Mouse (Mus musculus) hindbrain, embryonic 14.5 days (tissue): ENCODE data around the gene Cenpt. TPM values are rescaled to one million over a fixed set of nuclear protein-coding genes. Genes with fewer than 3 reads are reported as not detected.
"Not testable (repeated sequence)": the region's sequence is repeated elsewhere in the genome, so short reads cannot be mapped to it uniquely, and the experiment has no call there.

Experiments
- ATAC-seq: fragments of 200-750 bp; cut with Nextera tagmentation; 2 replicates; pipeline ENCODE4 v1.8.0; 2017; ENCODE audit warnings: moderate number of reproducible peaks, mild to moderate bottlenecking, moderate TSS enrichment, moderate library complexity; ENCODE audit not compliant: low FRiP score
- DNase-seq: peaks from one replicate; pipeline ENCODE4 v3.0.0-alpha.2; 2015; ENCODE audit warnings: low spot score
- H3K27ac ChIP-seq: fragments of 300-500 bp; sonication (generic); 2 replicates; pipeline ENCODE4 v1.5.1; 2014; ENCODE audit warnings: mild to moderate bottlenecking, moderate library complexity
- H3K27me3 ChIP-seq: fragments of 300-500 bp; sonication (generic); 2 replicates; pipeline ENCODE4 v1.6.1; 2014; ENCODE audit warnings: mild to moderate bottlenecking, low read length, mixed read lengths; ENCODE audit not compliant: control insufficient read depth, insufficient read depth
- H3K36me3 ChIP-seq: fragments of 300-500 bp; sonication (generic); replicated peaks from 2 replicates; pipeline ENCODE4 v1.6.1; 2014; ENCODE audit not compliant: control insufficient read depth, insufficient read depth
- H3K4me1 ChIP-seq: fragments of 300-500 bp; sonication (generic); replicated peaks from 2 replicates; pipeline ENCODE4 v1.6.1; 2014; ENCODE audit warnings: antibody characterized with exemption, low read length, mixed read lengths; ENCODE audit not compliant: control insufficient read depth, insufficient read depth
- H3K4me2 ChIP-seq: fragments of 300-500 bp; sonication (generic); replicated peaks from 2 replicates; pipeline ENCODE4 v1.6.1; 2014; ENCODE audit warnings: mild to moderate bottlenecking, moderate library complexity
- H3K4me3 ChIP-seq: fragments of 300-500 bp; sonication (generic); replicated peaks from 2 replicates; pipeline ENCODE4 v1.5.1; 2014; ENCODE audit warnings: mild to moderate bottlenecking, low read length
- H3K9ac ChIP-seq: fragments of 300-500 bp; sonication (generic); 2 replicates; pipeline ENCODE4 v1.6.1; 2014
- H3K9me3 ChIP-seq: fragments of 300-500 bp; sonication (generic); 2 replicates; pipeline ENCODE4 v1.6.1; 2016; ENCODE audit warnings: low read length; ENCODE audit not compliant: control insufficient read depth
- WGBS: fragments of 180-500 bp; shearing (Covaris S2); extraction: QIAGEN DNeasy Blood & Tissue Kit; methylation state at CpG from one replicate; pipeline ENCODE4 v1.1.7; 2014; 5-methylcytosine and 5-hydroxymethylcytosine counted together
- polyA plus RNA-seq: library from polyadenylated mRNA; unstranded; fragments of >200 nt; fragmentation: Nextera tagmentation; extraction: Ambion mirVana; gene quantifications from 2 replicates; pipeline ENCODE4 v1.2.1, GENCODE M21; 2014

Gene Cenpt
- polyA plus RNA-seq, 1 experiment from 2014 or later = 46.3 TPM

- Histone ChIP-seq H3K27me3 (no peaks in the 10 kb centered on the region), H3K4me1 (no peaks in the 10 kb centered on the region), H3K4me3 (no peak overlapping the region), H3K9me3 (no peaks in the 10 kb centered on the region), H3K27ac (no peak overlapping the region), H3K4me2 (no peak overlapping the region), H3K36me3 (0 out of 2 replicates have a peak, but pooled peaks cover under 1% of the 10 kb centered on the region), H3K9ac (no peak overlapping the region)
- 80% methylated on average over 6 of the region's 6 CpGs for WGBS
- DNase-seq (no peak), ATAC-seq (no peak)
Observed at GRCm38 (mm10) chr8:105836991-105837390, 16.1 kb downstream of the Cenpt start.

DNA sequence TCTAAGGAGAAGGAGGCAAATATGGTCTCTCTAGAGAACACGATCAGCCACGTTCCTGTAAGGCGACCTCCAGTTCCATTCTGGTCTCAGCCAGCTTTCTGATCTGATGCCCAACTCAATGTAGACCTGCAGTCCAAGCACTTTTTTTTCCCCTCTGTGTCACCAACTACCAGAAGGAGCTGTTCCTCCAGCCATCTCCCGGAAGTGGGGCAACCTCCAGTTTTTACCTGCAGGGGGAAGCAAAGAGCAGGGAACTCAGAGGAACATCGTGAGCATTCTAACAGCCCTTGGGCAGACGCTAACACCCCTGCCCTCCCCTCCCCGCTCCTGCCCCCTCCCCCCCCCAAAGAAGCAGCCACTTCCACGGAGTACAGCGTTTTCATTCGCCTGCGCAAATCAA lies 17.8 kb downstream of the Cenpt start:
- WGBS = 30% methylated on average over 11 of the region's 11 CpGs
- no peak overlapping the region for H3K27ac ChIP-seq
- H3K9ac ChIP-seq = no peak overlapping the region
- no peaks in the 10 kb centered on the region for H3K4me1 ChIP-seq
- no peak overlapping the region for H3K4me3 ChIP-seq
- no peaks in the 10 kb centered on the region for H3K27me3 ChIP-seq
- H3K36me3 ChIP-seq = no peaks in the 10 kb centered on the region
- DNase-seq (no peak), ATAC-seq (no peak)
- no peak overlapping the region for H3K4me2 ChIP-seq
- H3K9me3 ChIP-seq = no peaks in the 10 kb centered on the region

DNA sequence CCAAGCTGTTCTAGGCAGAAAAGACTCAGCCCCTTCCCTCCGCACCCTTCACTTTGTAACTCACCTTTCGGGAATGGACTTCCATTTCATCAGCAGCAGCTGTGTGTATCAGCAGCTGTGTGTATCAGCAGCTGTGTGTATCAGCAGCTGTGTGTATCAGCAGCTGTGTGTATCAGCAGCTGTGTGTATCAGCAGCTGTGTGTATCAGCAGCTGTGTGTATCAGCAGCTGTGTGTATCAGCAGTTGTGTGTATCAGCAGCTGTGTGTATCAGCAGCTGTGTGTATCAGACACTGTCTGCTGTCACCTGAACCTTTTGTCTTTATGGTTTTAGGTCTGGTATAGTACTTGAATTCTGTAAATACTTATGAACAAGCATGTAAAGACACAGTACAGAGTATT lies 19.3 kb downstream of the Cenpt start:
- not testable (repeated sequence) for H3K36me3 ChIP-seq, ATAC-seq, DNase-seq, H3K4me2 ChIP-seq, H3K4me1 ChIP-seq, H3K9ac ChIP-seq, H3K27me3 ChIP-seq, H3K9me3 ChIP-seq, H3K4me3 ChIP-seq, H3K27ac ChIP-seq
- 84% methylated on average over 2 of the region's 2 CpGs for WGBS

GRCm38 (mm10) chr8:105826861-105827848 lies 25.9 kb downstream of the Cenpt start, which contains the start of the genes Ranbp10 and Tsnaxip1:
Gene Ranbp10 (minus strand): TSS chr8:105827350.
Gene Tsnaxip1 (plus strand): TSS chr8:105827731.
- DNase-seq (peak; percentile 98), ATAC-seq (peak; percentile 98)
- no peaks in the 10 kb centered on the region for H3K9me3 ChIP-seq
- peak within 1 kb of the TSS; percentile 68 for H3K27ac ChIP-seq
- H3K36me3 ChIP-seq = peaks cover 32% of the 10 kb centered on the region
- peak within 1 kb of the TSS; percentile 79 for H3K4me2 ChIP-seq
- H3K4me1 ChIP-seq = peaks cover 27% of the 10 kb centered on the region
- under 1% methylated on average over 52 of the region's 52 CpGs for WGBS
- H3K27me3 ChIP-seq = no peaks in the 10 kb centered on the region
- H3K9ac ChIP-seq = peak within 1 kb of the TSS; percentile 84
- peak within 1 kb of the TSS; percentile 83 for H3K4me3 ChIP-seq

DNA sequence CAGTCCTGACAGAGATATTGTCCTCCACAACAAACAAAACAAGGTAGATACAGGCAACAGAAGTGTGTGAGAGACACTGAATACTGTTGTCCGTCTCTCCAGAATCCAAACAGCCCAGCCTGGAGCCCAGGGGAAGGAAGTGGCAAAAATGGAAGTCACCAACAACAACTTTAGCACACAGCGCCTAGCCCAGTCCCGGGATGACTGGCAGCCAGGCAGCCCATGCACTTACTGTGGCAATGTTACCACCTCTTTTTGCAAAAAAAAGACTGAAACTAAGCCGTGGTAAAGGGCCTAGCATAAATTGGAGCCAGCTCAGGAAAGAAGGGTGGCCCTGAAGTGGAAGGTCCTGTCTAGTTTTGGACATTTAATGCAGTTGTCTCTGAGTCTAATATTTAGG lies 26.7 kb downstream of the Cenpt start:
- no peak for DNase-seq
- WGBS = 13% methylated on average over 4 of the region's 4 CpGs
- no peak overlapping the region; the same call in 1 of the 2 replicates for H3K27ac ChIP-seq
- H3K4me2 ChIP-seq = peak overlapping the region; percentile 79
- peak overlapping the region; percentile 84 for H3K9ac ChIP-seq
- H3K9me3 ChIP-seq = no peaks in the 10 kb centered on the region
- H3K4me3 ChIP-seq = peak overlapping the region; percentile 83
- H3K36me3 ChIP-seq = peaks cover 40% of the 10 kb centered on the region
- H3K4me1 ChIP-seq = peaks cover 27% of the 10 kb centered on the region
- H3K27me3 ChIP-seq = no peaks in the 10 kb centered on the region
- no peak for ATAC-seq

GRCm38 (mm10) chr8:105825506-105825905 lies 27.6 kb downstream of the Cenpt start:
- peak overlapping the region; percentile 83 for H3K4me3 ChIP-seq
- WGBS = 78% methylated on average over 4 of the region's 4 CpGs
- H3K9ac ChIP-seq = peak overlapping the region; percentile 84

DNA sequence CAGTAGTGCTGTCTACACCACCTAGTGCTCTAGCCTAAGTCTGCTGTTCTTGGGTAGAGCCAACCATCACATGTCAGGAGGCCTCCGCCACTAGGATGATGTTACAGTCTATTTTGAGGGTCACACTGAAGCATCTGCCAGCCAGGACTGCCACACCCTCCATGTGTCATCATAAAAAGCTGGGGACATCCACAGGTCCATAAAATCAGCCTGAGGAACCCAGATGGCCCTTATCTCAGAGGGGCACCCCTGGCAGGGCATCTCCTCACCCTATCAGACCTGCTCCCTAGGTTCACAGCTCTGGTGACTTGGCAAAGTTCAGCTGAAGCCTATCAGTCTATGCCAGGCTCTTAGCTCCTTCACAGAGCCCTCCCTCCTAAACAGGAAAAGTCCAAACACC lies 32.2 kb downstream of the Cenpt start:
- no peak overlapping the region for H3K27ac ChIP-seq
- no peak for DNase-seq
- H3K4me1 ChIP-seq = peaks cover 18% of the 10 kb centered on the region
- no peak overlapping the region for H3K4me2 ChIP-seq
- WGBS = 80% methylated on average over 1 of the region's 1 CpGs
- H3K4me3 ChIP-seq = no peak overlapping the region
- no peaks in the 10 kb centered on the region for H3K27me3 ChIP-seq
- ATAC-seq = 0 out of 2 replicates have a peak, but pooled peaks have one; percentile 34
- peaks cover 67% of the 10 kb centered on the region for H3K36me3 ChIP-seq
- H3K9ac ChIP-seq = no peak overlapping the region
- H3K9me3 ChIP-seq = no peaks in the 10 kb centered on the region

More at GRCm38 (mm10) chr8:105825506-105825905, 27.6 kb downstream of the Cenpt start:
- Histone ChIP-seq H3K9me3 (no peaks in the 10 kb centered on the region), H3K4me1 (peaks cover 27% of the 10 kb centered on the region), H3K36me3 (peaks cover 48% of the 10 kb centered on the region), H3K4me2 (peak overlapping the region; percentile 79), H3K27ac (no peak overlapping the region), H3K27me3 (no peaks in the 10 kb centered on the region)
- no peak for DNase-seq
- no peak for ATAC-seq

- peaks cover 8% of the 10 kb centered on the region; the same call in 1 of the 2 replicates for H3K4me1 ChIP-seq
- no peak overlapping the region for H3K4me2 ChIP-seq
- no peak overlapping the region for H3K27ac ChIP-seq
- H3K9ac ChIP-seq = no peak overlapping the region
- H3K9me3 ChIP-seq = no peaks in the 10 kb centered on the region
- ATAC-seq (no peak), DNase-seq (no peak)
- no peak overlapping the region for H3K4me3 ChIP-seq
- peaks cover 58% of the 10 kb centered on the region for H3K36me3 ChIP-seq
- no peaks in the 10 kb centered on the region for H3K27me3 ChIP-seq
- 92% methylated on average over 3 of the region's 3 CpGs for WGBS
Observed at GRCm38 (mm10) chr8:105819659-105820058, 33.4 kb downstream of the Cenpt start.

- H3K4me2 ChIP-seq = no peak overlapping the region
- DNase-seq (no peak), ATAC-seq (no peak)
- no peak overlapping the region for H3K9ac ChIP-seq
- 98% methylated on average over 6 of the region's 6 CpGs for WGBS
- no peaks in the 10 kb centered on the region for H3K9me3 ChIP-seq
- peaks cover 15% of the 10 kb centered on the region for H3K36me3 ChIP-seq
- H3K27ac ChIP-seq = no peak overlapping the region
- H3K27me3 ChIP-seq = no peaks in the 10 kb centered on the region
- H3K4me3 ChIP-seq = no peak overlapping the region
- H3K4me1 ChIP-seq = no peaks in the 10 kb centered on the region
Observed at GRCm38 (mm10) chr8:105813241-105813640, 39.8 kb downstream of the Cenpt start.
